ENCODE assay signal across 8 mouse cellular contexts in the genomic region with DNA sequence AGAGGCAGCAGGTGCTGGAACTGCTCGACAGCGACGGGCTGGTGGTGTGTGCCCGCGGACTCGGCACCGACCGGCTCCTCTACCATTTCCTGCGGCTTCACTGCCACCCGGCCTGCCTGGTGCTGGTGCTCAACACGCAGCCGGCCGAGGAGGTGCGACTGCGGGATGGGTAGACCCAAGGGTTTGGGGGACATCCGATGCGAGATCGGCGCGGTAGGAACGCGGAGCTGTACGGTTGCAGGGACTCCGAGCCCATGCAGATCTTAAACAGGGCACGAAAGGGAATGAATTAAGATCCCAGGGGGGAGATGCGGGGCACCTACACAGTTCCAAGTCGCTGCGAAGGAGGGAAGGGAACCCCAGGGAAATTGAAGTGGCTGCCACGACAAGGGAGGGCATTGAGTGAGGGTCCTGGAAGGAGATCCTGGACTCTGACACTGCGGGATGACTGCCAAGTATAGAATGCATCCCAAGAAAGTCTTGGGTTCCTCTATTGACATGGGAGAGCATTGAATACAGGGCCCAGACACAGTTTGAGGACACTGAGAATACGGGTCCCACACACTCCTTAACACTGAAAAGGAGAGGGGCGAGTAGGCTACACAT. TPM values are rescaled to one million over a fixed set of nuclear protein-coding genes. Genes with fewer than 3 reads are reported as not detected.
DNase-seq lines count a peak whose midpoint lies in the region; ATAC-seq and TF ChIP-seq lines count a peak whose summit lies in the region.

No protein-coding gene starts in this region.

- no peak for TF ChIP-seq EP300 in liver, postnatal 0 days (IDR thresholded peaks at IDR 0.05; ENCODE audit: low read depth)

- H3K27ac ChIP-seq in heart, embryonic 16.5 days (ENCODE audit: low read length), result peak overlapping the region; percentile 89
- peak overlapping the region; percentile 86 for H3K27ac ChIP-seq in forebrain, embryonic 13.5 days
- peak overlapping the region; percentile 81 for H3K27ac ChIP-seq in liver, postnatal 0 days (ENCODE audit: low read depth)

- H3K9ac ChIP-seq in heart, embryonic 16.5 days (ENCODE audit: low read length), result peak overlapping the region; percentile 98
- H3K9ac ChIP-seq in forebrain, embryonic 13.5 days, result peak overlapping the region; percentile 93
- peak overlapping the region; percentile 98 for H3K9ac ChIP-seq in liver, postnatal 0 days (replicated peaks)

- H3K4me1 ChIP-seq in heart, embryonic 16.5 days (ENCODE audit: control insufficient read depth, insufficient read depth, low read length), result peaks cover 7% of the 10 kb centered on the region
- H3K4me1 ChIP-seq in G1E (ENCODE audit: insufficient read depth, low read depth, low read length), result peaks cover 24% of the 10 kb centered on the region
- peaks cover 9% of the 10 kb centered on the region for H3K4me1 ChIP-seq in forebrain, embryonic 13.5 days
- peaks cover 11% of the 10 kb centered on the region for H3K4me1 ChIP-seq in liver, postnatal 0 days (ENCODE audit: insufficient read depth)

- H3K27me3 ChIP-seq in heart, embryonic 16.5 days (ENCODE audit: control insufficient read depth, insufficient read depth, low read length), result no peaks in the 10 kb centered on the region
- peaks cover 5% of the 10 kb centered on the region; the same call in 1 of the 2 replicates for H3K27me3 ChIP-seq in G1E (ENCODE audit: insufficient read depth, low read length)
- H3K27me3 ChIP-seq in forebrain, embryonic 13.5 days, result no peaks in the 10 kb centered on the region
- no peaks in the 10 kb centered on the region for H3K27me3 ChIP-seq in liver, postnatal 0 days (ENCODE audit: insufficient read depth, low read length)

- no peak for DNase-seq in heart, adult 18-20 months
- DNase-seq in G1E (ENCODE audit: low spot score), result peak; percentile 33
- DNase-seq in liver, postnatal 0 days, result no peak
- no peak for DNase-seq in adrenal gland, adult (ENCODE audit: inconsistent age in 2 of 2, low spot score in 1 of 2)
- no peak for DNase-seq in cerebellum, postnatal 25 days
- no peak for DNase-seq in kidney, postnatal 36 days

- H3K9me3 ChIP-seq in heart, embryonic 16.5 days (replicated peaks; ENCODE audit: control insufficient read depth, low read length), result no peaks in the 10 kb centered on the region
- H3K9me3 ChIP-seq in G1E (replicated peaks), result no peaks in the 10 kb centered on the region
- H3K9me3 ChIP-seq in forebrain, embryonic 13.5 days (replicated peaks), result no peaks in the 10 kb centered on the region
- H3K9me3 ChIP-seq in liver, postnatal 0 days (ENCODE audit: low read length), result no peaks in the 10 kb centered on the region

- 1% methylated on average over 32 of the region's 32 CpGs for WGBS in heart, embryonic 16.5 days
- under 1% methylated on average over 32 of the region's 32 CpGs for WGBS in forebrain, embryonic 13.5 days
- WGBS in liver, postnatal 0 days (ENCODE audit: insufficient replicate concordance), result under 1% methylated on average over 32 of the region's 32 CpGs

- peaks cover 26% of the 10 kb centered on the region for H3K36me3 ChIP-seq in heart, embryonic 16.5 days (ENCODE audit: control insufficient read depth, insufficient read depth)
- peaks cover 38% of the 10 kb centered on the region for H3K36me3 ChIP-seq in G1E (replicated peaks)
- peaks cover 25% of the 10 kb centered on the region for H3K36me3 ChIP-seq in forebrain, embryonic 13.5 days (ENCODE audit: poor library complexity, severe bottlenecking)
- peaks cover 21% of the 10 kb centered on the region for H3K36me3 ChIP-seq in liver, postnatal 0 days (replicated peaks; ENCODE audit: insufficient read depth, low read length)

- TF ChIP-seq CTCF in G1E (IDR thresholded peaks at IDR 0.05; ENCODE audit: low read depth, low read length), result no peak
- TF ChIP-seq CTCF in liver, postnatal 0 days (IDR thresholded peaks at IDR 0.05; ENCODE audit: low read depth), result no peak

- H3K4me3 ChIP-seq in heart, embryonic 16.5 days (ENCODE audit: low read length), result peak overlapping the region; percentile 92
- H3K4me3 ChIP-seq in G1E (ENCODE audit: low read depth, low read length), result peak overlapping the region; percentile 96
- peak overlapping the region; percentile 66 for H3K4me3 ChIP-seq in forebrain, embryonic 13.5 days
- peak overlapping the region; percentile 83 for H3K4me3 ChIP-seq in liver, postnatal 0 days (ENCODE audit: low read depth, low read length)

- ATAC-seq in heart, embryonic 16.5 days (replicated peaks; ENCODE audit: extremely low read depth, insufficient read depth, low FRiP score), result peak; percentile 63
- no peak for ATAC-seq in G1E (ENCODE audit: extremely low read depth, insufficient number of reproducible peaks, low FRiP score, poor library complexity, severe bottlenecking)
- no peak; the same call in 1 of the 2 replicates for ATAC-seq in forebrain, embryonic 13.5 days
- ATAC-seq in liver, postnatal 0 days, result peak; percentile 65

- peak overlapping the region; percentile 90 for H3K4me2 ChIP-seq in heart, embryonic 16.5 days (ENCODE audit: low read depth, low read length)
- peak overlapping the region; percentile 74 for H3K4me2 ChIP-seq in forebrain, embryonic 13.5 days
- H3K4me2 ChIP-seq in liver, postnatal 0 days (ENCODE audit: low read depth, low read length), result peak overlapping the region; percentile 94

RNA-seq across cellular contexts. Expression of gene Ercc4, which starts 0.6 kb away (rescaled TPM):
- polyA plus RNA-seq in heart, embryonic 16.5 days (2015; fragmentation: Nextera tagmentation; extraction: Ambion mirVana), result 9.5 and 9.9 TPM in 2 replicates
- total RNA-seq in heart, adult 18-20 months (2021), result 1 to 10 TPM; 7.0 to 8.2 TPM
- total RNA-seq in G1E (2014; fragmentation: Nextera tagmentation) (24.0 and 35.9 TPM in 2 replicates), G1E (2017) (11.2 and 15.2 TPM in 2 replicates)
- polyA plus RNA-seq in G1E (2012), result 4.7 and 7.8 TPM in 2 replicates
- 12.1 and 13.9 TPM in 2 replicates for polyA plus RNA-seq in forebrain, embryonic 13.5 days (2015; fragmentation: Nextera tagmentation; extraction: Ambion mirVana)
- 2.6 and 3.2 TPM in 2 replicates for polyA plus RNA-seq in liver, postnatal 0 days (2015; fragmentation: Nextera tagmentation; extraction: Ambion mirVana)

Comparison
In these comparisons a context has a peak if more than half of its experiments do, and no peak if none do; other contexts are left out.
1. ATAC-seq: peak in heart, embryonic 16.5 days (single experiment) and liver, postnatal 0 days (single experiment); none in G1E (single experiment) and forebrain, embryonic 13.5 days (single experiment).
2. Peak in every context shown above with its lines, with median percentiles within 50 percentile points of each other: H3K27ac ChIP-seq, H3K4me2 ChIP-seq, H3K4me3 ChIP-seq and H3K9ac ChIP-seq.